Mouse (Mus musculus): ENCODE measurements around the gene Eef1a2. TPM values are rescaled to one million over a fixed set of nuclear protein-coding genes. Genes with fewer than 3 reads are reported as not detected.

Gene Eef1a2
- polyA plus RNA-seq, 1 experiment from 2014 or later: 0.15 TPM

DNA sequence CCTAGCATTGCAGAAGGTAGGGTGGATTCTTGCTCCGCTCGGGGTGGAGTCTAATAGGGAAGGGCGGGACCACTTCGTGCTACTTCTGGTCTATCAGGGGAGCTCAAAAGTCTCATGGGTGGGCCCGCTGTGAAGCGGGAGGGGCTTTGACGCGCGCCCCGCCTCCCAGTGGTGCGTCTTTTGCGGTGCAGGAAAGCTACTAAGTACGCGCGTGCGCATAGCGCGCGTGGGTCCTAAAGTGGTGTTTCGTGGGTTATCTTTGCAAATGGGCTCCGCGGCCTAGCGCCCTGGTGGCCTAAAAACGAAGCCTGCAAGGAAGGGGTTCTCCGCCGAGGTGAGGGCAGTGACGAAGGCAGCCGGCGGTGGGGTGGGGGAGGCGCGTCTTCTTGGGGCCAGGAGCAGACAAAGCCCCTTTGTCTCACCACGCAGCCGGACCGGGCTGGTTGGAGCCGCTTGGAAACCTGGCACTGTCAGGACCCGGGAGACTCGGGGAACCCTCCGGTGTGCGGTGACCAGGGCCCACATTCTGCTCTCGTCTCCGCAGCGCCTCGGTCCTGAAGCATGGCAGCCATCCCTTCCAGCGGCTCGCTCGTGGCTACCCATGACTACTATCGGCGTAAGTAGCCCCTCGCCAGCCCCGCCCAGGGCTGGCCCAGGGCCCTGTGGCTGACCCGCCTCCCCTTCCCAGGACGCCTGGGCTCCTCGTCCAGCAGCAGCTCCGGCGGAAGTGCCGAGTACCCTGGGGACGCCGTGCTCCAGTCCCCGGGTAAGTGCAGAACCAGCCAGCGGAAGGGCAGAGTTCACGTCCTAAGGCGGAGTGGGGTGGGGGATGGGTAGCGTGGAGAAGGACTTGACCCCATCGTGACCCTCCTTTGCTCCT, 30.5 kb upstream of the Eef1a2 start, which contains the start of gene Ppdpf:
Gene Ppdpf (plus strand): TSS at position 127 of the 880 bp plus-strand sequence.
- Histone ChIP-seq H3K4me3 (peak within 1 kb of the TSS; percentile 78), H3K9me3 (no peaks in the 10 kb centered on the region), H3K4me1 (peaks cover 25% of the 10 kb centered on the region), H3K36me3 (replicated peaks) (peaks cover 18% of the 10 kb centered on the region), H3K27ac (peak within 1 kb of the TSS; percentile 97), H3K27me3 (ENCODE audit: poor library complexity, severe bottlenecking) (no peaks in the 10 kb centered on the region)
- peak; percentile 89 for DNase-seq (ENCODE audit: extremely low spot score, low spot score)
- under 1% methylated on average over 64 of the region's 64 CpGs for WGBS

DNA sequence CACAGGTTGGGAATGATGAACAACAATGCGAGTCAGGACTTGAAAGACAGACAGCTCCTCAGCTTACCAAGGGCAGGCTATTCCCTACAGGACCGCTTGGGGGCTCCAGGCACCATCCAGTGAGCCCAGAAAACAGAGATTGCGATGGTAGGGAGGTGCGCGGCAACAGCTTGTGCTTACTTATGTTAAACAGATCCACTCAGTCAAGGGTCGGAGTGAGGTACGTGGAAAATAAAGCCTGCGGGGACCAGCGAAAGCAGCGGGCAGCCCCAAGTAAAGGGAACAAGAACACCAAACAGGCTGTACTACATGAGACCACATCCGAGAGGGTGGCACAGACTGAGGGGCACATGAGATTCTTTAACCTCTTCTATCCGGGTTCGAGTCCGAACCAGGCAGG, 29.8 kb upstream of the Eef1a2 start:
- H3K4me1 ChIP-seq: peaks cover 25% of the 10 kb centered on the region
- peak overlapping the region; percentile 97 for H3K27ac ChIP-seq
- peaks cover 18% of the 10 kb centered on the region for H3K36me3 ChIP-seq (replicated peaks)
- no peaks in the 10 kb centered on the region for H3K9me3 ChIP-seq
- H3K27me3 ChIP-seq (ENCODE audit: poor library complexity, severe bottlenecking): no peaks in the 10 kb centered on the region
- peak; percentile 84 for DNase-seq (ENCODE audit: extremely low spot score, low spot score)
- peak overlapping the region; percentile 78 for H3K4me3 ChIP-seq
- WGBS: under 1% methylated on average over 14 of the region's 14 CpGs

DNA sequence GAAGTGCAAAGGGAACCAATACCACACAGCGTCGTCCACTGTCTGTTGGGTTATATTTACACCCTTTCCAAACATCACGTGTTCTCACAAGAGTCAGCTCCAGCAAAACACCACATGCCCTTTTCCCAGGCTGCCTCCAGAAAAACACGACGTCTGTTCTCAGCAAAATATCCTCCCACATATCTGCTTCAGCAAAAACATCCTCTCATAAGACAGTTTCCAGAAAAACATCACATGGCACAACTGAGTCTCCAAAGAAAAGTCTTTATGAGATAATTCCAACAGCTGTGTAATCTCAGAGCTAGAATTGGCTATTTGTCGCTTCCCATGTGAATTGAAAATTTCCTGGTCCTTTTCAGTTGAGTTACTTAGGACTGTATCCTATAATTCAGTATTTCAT, 24.1 kb upstream of the Eef1a2 start:
- H3K27ac ChIP-seq: no peak overlapping the region
- no peak for DNase-seq (ENCODE audit: extremely low spot score, low spot score)
- H3K36me3 ChIP-seq (replicated peaks): no peaks in the 10 kb centered on the region
- 82% methylated on average over 6 of the region's 6 CpGs for WGBS
- no peak overlapping the region for H3K4me3 ChIP-seq
- H3K4me1 ChIP-seq: no peaks in the 10 kb centered on the region
- no peaks in the 10 kb centered on the region for H3K9me3 ChIP-seq
- H3K27me3 ChIP-seq (ENCODE audit: poor library complexity, severe bottlenecking): no peaks in the 10 kb centered on the region

DNA sequence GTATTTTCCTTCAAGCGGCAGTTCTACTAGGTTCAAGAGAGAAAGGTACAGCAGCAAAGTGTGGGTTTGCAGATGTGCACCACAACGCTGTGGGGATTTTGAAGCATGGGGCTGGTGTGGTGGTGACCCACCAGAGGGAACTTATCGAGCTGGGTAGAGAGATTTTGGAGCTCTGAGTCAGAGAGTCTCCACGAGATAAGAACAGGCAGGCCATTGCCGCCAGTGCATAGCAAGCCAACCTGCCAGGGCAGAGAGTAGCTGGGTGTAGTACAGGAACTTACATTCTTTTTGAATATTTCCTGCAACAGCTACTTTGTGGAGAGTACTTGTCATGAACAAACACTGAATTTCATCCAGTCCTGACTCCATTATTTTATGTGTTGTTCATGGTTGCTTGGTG, 21.7 kb upstream of the Eef1a2 start:
- H3K36me3 ChIP-seq (replicated peaks): no peaks in the 10 kb centered on the region
- no peak for DNase-seq (ENCODE audit: extremely low spot score, low spot score)
- H3K4me1 ChIP-seq: no peaks in the 10 kb centered on the region
- H3K9me3 ChIP-seq: no peaks in the 10 kb centered on the region
- H3K27me3 ChIP-seq (ENCODE audit: poor library complexity, severe bottlenecking): no peaks in the 10 kb centered on the region
- no peak overlapping the region for H3K27ac ChIP-seq
- no peak overlapping the region for H3K4me3 ChIP-seq
- 90% methylated on average over 5 of the region's 5 CpGs for WGBS

DNA sequence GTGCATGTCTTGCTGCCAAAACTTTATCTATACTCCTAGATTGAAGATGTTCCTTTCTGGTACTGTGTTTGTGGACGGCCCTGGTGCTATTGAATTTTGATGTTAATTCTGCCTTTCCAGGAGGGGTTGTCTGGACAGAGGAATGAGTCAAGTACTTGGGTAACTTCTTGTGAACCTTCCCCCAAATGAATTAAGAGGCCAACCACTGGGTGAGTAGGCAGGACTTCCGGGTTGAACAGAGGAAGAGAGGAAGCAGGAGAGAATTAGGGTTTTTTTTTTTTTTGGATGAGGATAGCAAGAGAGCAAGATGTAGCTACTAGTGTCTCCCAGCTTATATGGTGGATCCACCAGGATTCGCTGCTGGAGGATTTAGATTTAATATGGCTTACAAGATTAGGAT, 21.2 kb upstream of the Eef1a2 start:
- no peaks in the 10 kb centered on the region for H3K9me3 ChIP-seq
- no peaks in the 10 kb centered on the region for H3K4me1 ChIP-seq
- H3K36me3 ChIP-seq (replicated peaks): no peaks in the 10 kb centered on the region
- WGBS: 80% methylated on average over 3 of the region's 3 CpGs
- no peak overlapping the region for H3K27ac ChIP-seq
- H3K27me3 ChIP-seq (ENCODE audit: poor library complexity, severe bottlenecking): no peaks in the 10 kb centered on the region
- DNase-seq (ENCODE audit: extremely low spot score, low spot score): no peak
- no peak overlapping the region for H3K4me3 ChIP-seq

DNA sequence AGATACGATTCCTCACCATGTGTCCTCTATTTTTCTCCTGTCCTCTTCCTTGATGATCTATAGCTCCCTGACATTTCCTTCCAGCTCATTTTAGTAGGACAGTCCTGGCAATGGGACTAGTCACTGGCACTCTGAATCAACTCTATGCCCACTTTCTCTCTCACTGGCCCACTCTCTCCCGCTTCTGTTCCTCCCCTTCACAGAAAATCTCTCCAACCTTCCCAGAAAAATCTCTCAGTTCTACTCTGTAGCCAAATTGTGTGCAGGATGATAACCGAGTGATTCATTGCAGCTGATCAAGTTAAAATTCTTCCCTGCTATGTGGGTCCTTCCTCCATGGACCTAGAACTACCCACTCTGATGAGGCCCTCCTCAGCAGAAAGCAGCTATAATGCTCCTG, 17.8 kb upstream of the Eef1a2 start:
- 90% methylated on average over 3 of the region's 3 CpGs for WGBS
- Histone ChIP-seq H3K36me3 (replicated peaks) (no peaks in the 10 kb centered on the region), H3K9me3 (peaks cover 2% of the 10 kb centered on the region; the same call in 1 of the 2 replicates), H3K27ac (no peak overlapping the region), H3K27me3 (ENCODE audit: poor library complexity, severe bottlenecking) (no peaks in the 10 kb centered on the region), H3K4me1 (no peaks in the 10 kb centered on the region), H3K4me3 (no peak overlapping the region)
- DNase-seq (ENCODE audit: extremely low spot score, low spot score): no peak

DNA sequence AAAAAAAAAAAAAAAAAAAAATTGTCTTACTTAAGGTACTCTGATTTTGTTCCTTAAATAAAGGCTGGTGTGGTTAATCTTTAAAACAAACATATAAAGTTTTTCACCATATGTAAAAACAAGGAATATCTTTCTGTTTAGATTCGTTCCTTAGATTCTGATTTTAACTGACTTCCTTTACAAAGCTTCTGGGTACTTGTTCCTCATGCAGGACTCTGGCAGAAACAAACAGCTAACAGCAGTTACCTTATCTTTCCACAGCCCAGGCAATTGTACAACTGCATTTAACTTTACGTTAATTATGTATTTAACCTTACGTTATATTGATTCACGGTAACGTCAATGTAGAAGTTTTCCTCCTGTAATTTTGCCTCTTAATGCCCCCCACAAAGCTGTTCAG, 9.7 kb upstream of the Eef1a2 start:
- 94% methylated on average over 5 of the region's 5 CpGs for WGBS
- Histone ChIP-seq H3K36me3 (replicated peaks) (no peaks in the 10 kb centered on the region), H3K27me3 (ENCODE audit: poor library complexity, severe bottlenecking) (0 out of 2 replicates have a peak, but pooled peaks cover 4% of the 10 kb centered on the region), H3K4me1 (no peaks in the 10 kb centered on the region), H3K4me3 (no peak overlapping the region), H3K9me3 (peaks cover 3% of the 10 kb centered on the region; the same call in 1 of the 2 replicates), H3K27ac (no peak overlapping the region)
- DNase-seq (ENCODE audit: extremely low spot score, low spot score): no peak

DNA sequence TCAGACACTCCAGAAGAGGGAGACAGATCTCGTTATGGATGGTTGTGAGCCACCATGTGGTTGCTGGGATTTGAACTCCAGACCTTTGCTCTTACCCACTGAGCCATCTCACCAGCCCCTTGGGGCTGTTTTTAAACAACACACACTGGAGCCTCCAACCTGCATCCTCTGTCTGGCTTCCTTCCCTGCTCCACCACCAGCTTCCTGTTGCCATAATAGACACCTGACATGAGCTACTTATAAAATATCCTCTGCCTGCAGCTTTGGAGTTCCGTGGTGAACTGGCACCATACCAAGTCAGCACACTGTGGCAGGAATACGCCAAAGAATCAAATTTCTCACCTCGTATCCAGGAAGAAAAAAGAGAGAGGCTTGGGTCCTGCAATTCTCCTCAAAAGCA, 4.0 kb upstream of the Eef1a2 start:
- H3K27me3 ChIP-seq (ENCODE audit: poor library complexity, severe bottlenecking): peaks cover 36% of the 10 kb centered on the region
- no peak overlapping the region for H3K4me3 ChIP-seq
- H3K36me3 ChIP-seq (replicated peaks): no peaks in the 10 kb centered on the region
- H3K27ac ChIP-seq: no peak overlapping the region
- WGBS: 88% methylated on average over 4 of the region's 4 CpGs
- no peak for DNase-seq (ENCODE audit: extremely low spot score, low spot score)
- H3K9me3 ChIP-seq: no peaks in the 10 kb centered on the region
- peaks cover 28% of the 10 kb centered on the region for H3K4me1 ChIP-seq

DNA sequence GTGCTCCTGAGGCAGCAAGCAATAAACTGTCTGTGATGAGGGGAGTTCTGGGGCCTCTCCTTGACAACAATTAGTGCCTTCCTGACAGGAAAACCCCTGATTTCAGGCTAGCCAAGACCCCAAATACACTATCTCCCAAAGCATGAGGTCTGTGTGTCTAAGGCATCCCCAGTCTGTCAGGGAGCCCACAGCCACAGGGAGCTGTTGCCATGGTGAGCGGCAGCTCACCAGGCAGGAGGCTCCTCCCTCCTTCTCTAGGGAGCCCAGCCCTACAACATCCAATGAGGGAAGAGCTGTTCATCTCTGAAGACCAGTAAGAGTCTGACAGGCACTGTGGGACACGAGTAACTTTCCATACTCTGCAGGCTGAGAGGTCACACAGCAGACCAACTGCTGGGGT, 3.0 kb upstream of the Eef1a2 start:
- no peak overlapping the region for H3K4me3 ChIP-seq
- DNase-seq (ENCODE audit: extremely low spot score, low spot score): peak; percentile 30
- WGBS: 0% methylated on average over 2 of the region's 2 CpGs
- H3K27me3 ChIP-seq (ENCODE audit: poor library complexity, severe bottlenecking): peaks cover 45% of the 10 kb centered on the region
- no peaks in the 10 kb centered on the region for H3K36me3 ChIP-seq (replicated peaks)
- no peaks in the 10 kb centered on the region for H3K9me3 ChIP-seq
- H3K4me1 ChIP-seq: peaks cover 29% of the 10 kb centered on the region
- no peak overlapping the region for H3K27ac ChIP-seq

DNA sequence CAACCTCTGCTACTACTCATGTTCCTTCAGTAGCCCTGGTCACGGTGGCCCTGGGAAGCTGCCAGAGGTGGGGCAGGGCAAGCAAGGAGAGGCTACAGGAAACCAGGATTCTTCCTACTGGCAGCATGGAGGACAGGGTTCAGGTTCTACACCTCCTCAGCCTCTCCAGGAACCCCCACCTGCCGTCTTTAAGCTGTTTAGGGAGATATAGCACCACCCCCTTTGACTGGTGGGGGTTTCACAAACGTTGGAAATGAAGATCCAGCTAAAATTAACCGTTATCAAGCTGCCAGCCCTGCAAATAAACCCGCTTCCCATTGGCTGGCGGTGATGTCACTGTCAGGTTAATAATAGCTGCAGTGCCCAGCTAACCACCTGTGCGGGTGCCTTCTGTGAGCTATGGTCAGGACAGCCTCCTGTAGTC, 2.3 kb upstream of the Eef1a2 start:
- Histone ChIP-seq H3K36me3 (replicated peaks) (no peaks in the 10 kb centered on the region), H3K9me3 (no peaks in the 10 kb centered on the region), H3K4me1 (peaks cover 29% of the 10 kb centered on the region), H3K27me3 (ENCODE audit: poor library complexity, severe bottlenecking) (peaks cover 51% of the 10 kb centered on the region), H3K4me3 (no peak overlapping the region), H3K27ac (no peak overlapping the region)
- DNase-seq (ENCODE audit: extremely low spot score, low spot score): no peak
- WGBS: 63% methylated on average over 7 of the region's 7 CpGs

DNA sequence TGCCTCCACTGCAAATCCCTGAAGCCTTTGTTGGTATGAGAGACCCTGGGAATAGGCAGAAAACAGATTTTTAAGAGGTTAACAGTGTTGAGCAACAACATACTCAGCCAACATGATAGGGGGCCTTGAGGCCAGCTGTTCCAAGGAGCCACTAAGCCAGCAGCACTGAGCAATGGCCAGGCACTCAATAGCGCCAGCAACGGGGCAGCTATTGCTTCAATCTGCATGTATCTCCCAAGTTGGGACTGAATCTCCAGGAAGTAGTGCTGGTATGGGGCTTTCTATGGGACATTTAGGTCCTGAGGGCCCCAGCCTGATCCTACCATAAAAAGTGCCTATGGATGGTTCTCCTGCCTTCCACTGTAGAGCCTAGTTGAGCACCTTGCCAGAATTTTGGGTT, 1.7 kb upstream of the Eef1a2 start:
- no peak for DNase-seq (ENCODE audit: extremely low spot score, low spot score)
- Histone ChIP-seq H3K36me3 (replicated peaks) (no peaks in the 10 kb centered on the region), H3K9me3 (no peaks in the 10 kb centered on the region), H3K27me3 (ENCODE audit: poor library complexity, severe bottlenecking) (peaks cover 58% of the 10 kb centered on the region), H3K27ac (no peak overlapping the region), H3K4me3 (no peak overlapping the region), H3K4me1 (peaks cover 29% of the 10 kb centered on the region)
- WGBS: 89% methylated on average over 2 of the region's 2 CpGs

DNA sequence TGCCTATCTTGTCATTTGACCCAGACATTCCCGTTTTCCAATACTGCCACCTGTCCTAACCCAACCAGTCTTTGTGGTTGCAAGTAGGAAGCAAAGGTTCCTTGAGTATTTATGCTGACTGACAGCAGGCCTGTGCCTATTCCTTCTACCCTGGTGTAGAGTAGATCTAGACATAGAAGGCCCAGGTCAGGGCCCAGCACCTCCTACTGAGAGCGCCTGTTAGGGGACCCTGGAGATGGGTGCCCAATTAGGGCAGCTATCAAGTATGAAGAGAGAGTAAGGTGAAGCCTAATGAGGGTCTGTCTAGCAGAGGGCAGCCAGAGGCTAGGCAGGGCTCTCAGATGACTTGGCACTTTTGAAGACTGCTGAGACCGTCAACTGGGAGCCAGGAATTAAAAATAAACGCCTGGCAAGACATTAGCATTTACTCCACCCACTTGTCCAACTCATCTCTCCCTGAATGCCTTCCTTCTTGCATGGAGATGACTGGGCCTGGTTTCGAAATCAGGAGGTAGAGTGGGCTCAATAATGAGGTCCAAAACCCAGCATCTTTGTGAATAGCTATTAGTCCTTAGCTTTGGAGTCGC, 995 bp upstream of the Eef1a2 start:
- Histone ChIP-seq H3K9me3 (no peaks in the 10 kb centered on the region), H3K36me3 (replicated peaks) (no peaks in the 10 kb centered on the region), H3K4me1 (peaks cover 29% of the 10 kb centered on the region), H3K4me3 (no peak overlapping the region), H3K27me3 (ENCODE audit: poor library complexity, severe bottlenecking) (peaks cover 59% of the 10 kb centered on the region), H3K27ac (no peak overlapping the region)
- 85% methylated on average over 6 of the region's 6 CpGs for WGBS
- no peak for DNase-seq (ENCODE audit: extremely low spot score, low spot score)

DNA sequence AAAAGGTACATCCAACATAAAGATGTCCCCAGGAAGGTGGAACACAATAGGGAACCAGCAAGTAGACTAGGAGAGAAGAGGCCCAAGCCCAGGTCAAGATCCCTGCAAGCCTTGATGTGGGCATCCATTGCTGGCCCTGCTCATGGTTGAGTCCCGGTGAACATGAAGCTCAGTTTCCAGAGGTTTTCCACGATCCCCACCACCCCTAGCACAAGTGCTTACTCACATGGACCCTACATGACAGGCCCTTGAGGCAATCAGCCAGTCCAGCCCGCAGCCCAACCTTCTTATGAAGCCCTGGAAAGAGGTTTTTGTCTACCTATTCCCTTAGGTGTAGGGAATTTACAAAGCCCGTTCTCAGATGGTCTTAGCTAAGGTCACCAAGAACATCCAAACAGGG, 366 bp upstream of the Eef1a2 start:
- peak overlapping the region; percentile 57 for H3K4me3 ChIP-seq
- 79% methylated on average over 4 of the region's 4 CpGs for WGBS

More for the DNA sequence above, 366 bp upstream of the Eef1a2 start:
- H3K4me1 ChIP-seq: peaks cover 29% of the 10 kb centered on the region
- no peak for DNase-seq (ENCODE audit: extremely low spot score, low spot score)
- peaks cover 59% of the 10 kb centered on the region for H3K27me3 ChIP-seq (ENCODE audit: poor library complexity, severe bottlenecking)
- no peaks in the 10 kb centered on the region for H3K9me3 ChIP-seq
- H3K36me3 ChIP-seq (replicated peaks): no peaks in the 10 kb centered on the region
- H3K27ac ChIP-seq: no peak overlapping the region

All from forebrain, embryonic 10.5 days (tissue).